Mouse (Mus musculus): ENCODE results near the gene Rbl1.

DNA sequence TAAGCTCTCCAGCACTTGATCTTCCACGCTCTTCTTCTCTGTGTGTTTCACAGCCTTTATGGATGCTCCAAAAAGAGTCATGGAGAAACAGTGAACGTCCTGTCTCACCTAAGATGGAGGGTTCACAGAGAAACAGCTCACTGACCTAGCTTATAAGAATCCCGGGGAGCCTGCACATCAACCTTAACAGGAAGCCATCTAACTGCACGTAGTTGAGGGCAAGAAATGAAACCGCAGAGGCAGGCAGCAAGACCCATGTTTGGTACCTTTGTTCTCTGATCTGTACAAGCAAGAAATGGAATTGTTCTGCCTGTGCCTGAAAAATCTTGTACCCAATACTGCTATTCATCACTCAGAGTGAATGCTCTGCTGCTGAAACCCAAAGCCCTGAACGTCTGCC is 15.8 kb upstream of the Rbl1 start:
- no peak for TF ChIP-seq CTCF (IDR thresholded peaks at IDR 0.05; ENCODE audit: low read depth)
- no peak for TF ChIP-seq EP300 (IDR thresholded peaks at IDR 0.05; ENCODE audit: low read depth)

Data from heart, postnatal 0 days (tissue).